Mouse (Mus musculus): ENCODE measurements around the gene Sel1l3. TPM values are rescaled to one million over a fixed set of nuclear protein-coding genes. Genes with fewer than 3 reads are reported as not detected.

Sel1l3 gene
- total RNA-seq, 2 experiments from 2014 or later: 95.0 to 95.4 TPM

DNA sequence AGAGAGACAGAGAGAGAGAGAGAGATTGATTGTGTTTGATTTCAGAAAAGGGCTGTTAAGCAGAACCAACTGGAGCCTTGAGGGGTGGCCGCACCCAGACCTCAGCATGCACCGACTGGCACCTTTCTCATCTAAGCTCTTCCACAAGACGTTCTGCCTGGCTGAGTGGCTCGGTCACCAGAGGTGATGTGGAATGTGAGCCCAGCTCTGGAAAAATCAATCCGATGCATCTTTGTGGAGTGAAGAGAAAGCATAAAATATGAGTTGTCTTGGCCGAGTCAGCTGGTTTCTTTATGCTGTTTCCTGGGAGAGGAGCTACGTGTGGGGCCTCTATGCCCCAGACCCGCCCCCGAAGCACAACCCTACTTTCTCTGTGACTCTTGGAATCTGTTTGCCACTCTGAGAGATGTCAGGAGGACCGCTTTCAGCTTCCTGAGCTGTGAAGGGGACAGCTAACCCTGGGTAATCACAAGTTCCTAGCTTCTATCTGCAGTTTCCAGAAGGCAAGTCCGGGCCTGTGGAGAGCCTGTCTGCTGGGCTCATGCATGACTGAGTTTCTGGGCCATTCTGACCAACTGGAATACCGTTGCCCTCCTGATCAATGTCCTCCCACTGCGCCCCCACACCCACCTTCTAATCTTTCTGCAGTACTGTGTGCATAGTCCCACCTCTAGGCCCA lies 109.4 kb downstream of the Sel1l3 start:
- no peak for DNase-seq (ENCODE audit: low spot score in 2 of 2)

DNA sequence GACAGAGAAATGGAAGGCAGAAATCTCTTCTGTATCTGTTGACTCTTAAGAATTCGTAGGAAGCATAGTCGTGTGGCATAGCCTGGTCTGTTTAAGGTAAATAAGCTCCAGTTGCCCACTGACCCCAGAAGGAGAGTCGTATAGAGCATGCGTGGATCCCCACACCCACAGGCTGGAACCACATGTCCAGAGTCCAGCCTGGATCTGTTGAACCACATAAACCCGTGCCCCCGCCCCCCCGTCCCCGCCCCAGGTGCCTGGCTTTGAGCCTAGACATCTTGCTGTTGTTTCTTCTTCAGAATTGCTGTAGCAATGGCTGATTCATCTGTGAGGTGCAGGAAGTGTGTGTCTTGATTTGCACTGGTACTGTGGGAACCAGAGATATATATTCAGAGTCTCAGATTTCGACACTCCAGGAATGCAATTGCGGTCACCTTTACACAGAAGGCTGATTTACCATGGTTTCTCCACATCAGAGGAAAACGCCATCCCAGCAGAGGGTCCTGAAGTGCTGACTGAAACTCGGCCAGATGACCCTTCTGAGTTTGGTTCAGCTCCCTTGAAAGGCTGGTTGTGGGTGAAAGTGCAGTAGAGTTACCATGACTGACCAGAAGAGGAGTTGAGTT lies 111.8 kb downstream of the Sel1l3 start:
- no peak for DNase-seq (ENCODE audit: low spot score in 2 of 2)

DNA sequence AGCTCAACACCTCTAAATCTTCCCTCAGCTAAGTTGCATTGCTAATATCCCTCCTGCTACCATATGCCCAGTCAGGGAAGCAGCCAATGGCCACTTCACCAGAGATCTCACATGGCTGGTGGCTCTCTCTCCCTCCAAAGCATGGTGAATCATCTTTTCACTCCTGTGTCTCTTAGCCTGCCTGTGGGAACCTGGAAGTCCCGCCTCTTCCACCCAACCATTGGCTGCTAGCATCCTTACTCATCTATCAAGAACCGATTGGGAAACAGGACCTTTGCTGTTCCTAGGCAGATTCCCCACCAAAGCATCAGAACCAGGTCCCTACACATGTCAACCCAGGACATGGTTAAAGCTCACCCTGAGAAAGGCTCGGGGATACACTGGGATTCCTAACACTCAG lies 122.4 kb downstream of the Sel1l3 start:
- no peak for DNase-seq (ENCODE audit: low spot score in 2 of 2)

DNA sequence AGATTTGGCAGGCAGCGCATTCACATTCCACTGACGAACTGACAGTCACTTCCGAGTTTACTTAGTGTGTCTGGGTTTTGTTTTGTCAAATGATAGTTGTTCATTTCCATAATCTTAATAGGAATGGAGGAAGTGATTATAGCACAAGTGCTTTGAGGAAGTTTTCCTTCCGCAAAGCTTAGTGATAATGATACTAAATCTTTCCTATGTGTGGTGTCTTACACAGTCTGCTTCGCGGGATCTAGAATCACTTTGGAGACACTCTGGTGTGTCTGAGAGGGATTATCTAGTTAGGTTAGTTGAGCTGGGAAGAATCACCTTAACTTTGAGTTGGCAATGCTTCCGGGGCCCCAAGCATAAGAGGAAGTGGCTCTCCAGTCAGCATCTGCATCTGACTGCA lies 126.3 kb downstream of the Sel1l3 start:
- no peak for DNase-seq (ENCODE audit: low spot score in 2 of 2)

DNA sequence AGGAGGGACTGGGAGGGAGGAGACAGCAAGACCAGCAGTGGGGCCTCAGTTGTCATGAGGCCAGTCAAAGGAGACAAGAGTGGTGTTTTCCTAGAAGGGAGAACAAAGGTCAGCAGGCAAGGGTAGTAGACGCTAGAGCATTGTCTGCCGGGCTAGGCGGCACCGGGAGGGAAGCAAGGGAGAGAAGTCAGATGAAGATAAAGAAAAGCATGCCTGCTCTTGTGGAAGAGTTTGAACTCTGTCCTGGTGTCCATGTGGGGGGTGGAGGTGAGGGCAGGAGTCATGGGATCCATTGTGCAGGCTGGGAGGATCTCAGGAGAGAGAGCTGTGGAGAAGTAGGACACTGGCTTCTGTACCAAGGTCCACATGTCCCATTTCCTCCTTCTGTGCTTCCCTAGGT lies 135.3 kb downstream of the Sel1l3 start:
- no peak for DNase-seq (ENCODE audit: low spot score in 2 of 2)

DNA sequence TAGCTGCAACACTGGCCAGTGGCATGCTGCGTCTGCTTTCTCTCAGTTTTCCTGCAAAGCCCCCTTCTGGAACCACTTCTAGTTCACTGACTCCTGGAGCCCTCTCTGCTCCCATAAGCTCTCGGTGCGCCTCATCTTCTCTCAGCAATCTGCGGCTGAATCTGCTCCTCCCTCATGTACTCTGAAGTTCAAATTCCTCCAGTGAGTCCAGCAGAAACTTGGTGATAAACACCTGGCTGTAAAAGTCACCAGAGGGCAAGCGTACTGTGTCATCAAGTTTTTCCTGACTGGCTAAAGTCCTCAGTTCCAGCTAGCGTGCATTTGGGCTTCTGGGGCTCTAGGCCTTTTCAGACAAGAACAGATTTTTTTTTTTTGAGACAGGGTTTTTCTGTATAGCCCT lies 139.2 kb downstream of the Sel1l3 start:
- DNase-seq (ENCODE audit: low spot score in 2 of 2): no peak

DNA sequence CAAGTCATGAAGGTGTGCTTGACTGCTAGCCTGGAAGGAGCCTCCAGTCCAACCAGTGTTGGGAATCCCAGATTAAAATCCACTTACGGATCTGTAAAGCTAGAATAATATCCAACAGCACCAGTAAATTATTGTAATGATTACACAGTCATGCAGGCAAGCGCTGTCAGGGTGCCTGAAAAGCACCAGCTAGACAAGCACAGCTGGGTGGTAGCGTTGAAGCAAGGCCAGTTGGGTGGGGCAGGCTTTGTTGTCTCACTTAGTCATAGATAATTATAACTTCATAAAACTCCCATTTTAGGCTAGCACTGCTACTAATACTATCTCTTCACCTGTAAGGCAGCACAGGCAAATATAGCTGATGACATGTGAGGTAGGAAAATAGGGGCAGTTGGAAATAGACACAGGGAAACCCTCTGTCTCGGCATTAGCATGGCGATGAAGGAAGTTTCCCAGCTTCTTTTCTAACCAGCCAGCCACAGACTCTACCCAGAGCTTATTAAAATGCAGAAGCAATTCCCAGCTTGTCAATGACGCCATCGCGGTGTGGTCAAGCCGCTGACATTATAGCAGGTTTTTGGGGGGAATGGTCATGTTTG lies 152.1 kb downstream of the Sel1l3 start:
- DNase-seq (ENCODE audit: low spot score in 2 of 2): no peak

Other genes with a start within 250 kb of the Sel1l3 start
- under 1 TPM in 1 of 2 experiments, not detected in 1; 0.37 TPM for gene Slc34a2, start 175.8 kb downstream of the Sel1l3 start, total RNA-seq (2021)
- gene Smim20, start 53.2 kb upstream of the Sel1l3 start, total RNA-seq (2021): 10 to 100 TPM; 87.0 to 90.8 TPM

All from gastrocnemius, postnatal 4 days (tissue).